Mouse (Mus musculus): ENCODE results near the gene Ankdd1a. TPM values are rescaled to one million over a fixed set of nuclear protein-coding genes. Genes with fewer than 3 reads are reported as not detected.

Gene Ankdd1a
- polyA plus RNA-seq, 1 experiment from 2014 or later = not detected

Other genes with a start within 250 kb of the Ankdd1a start
- 42.6 and 47.1 TPM in 2 replicates for gene Clpx, start 225.9 kb downstream of the Ankdd1a start, polyA plus RNA-seq (2014; fragmentation: Nextera tagmentation; extraction: Ambion mirVana)
- 9.2 and 11.2 TPM in 2 replicates for gene Pdcd7, start 174.1 kb downstream of the Ankdd1a start, polyA plus RNA-seq (2014; fragmentation: Nextera tagmentation; extraction: Ambion mirVana)
- gene Ubap1l, start 159.2 kb downstream of the Ankdd1a start, polyA plus RNA-seq (2014; fragmentation: Nextera tagmentation; extraction: Ambion mirVana) = 0.13 and 0.39 TPM in 2 replicates
- 0.66 and 1.1 TPM in 2 replicates for gene Kbtbd13, start 128.5 kb downstream of the Ankdd1a start, polyA plus RNA-seq (2014; fragmentation: Nextera tagmentation; extraction: Ambion mirVana)
- gene Rasl12, start 121.7 kb downstream of the Ankdd1a start, polyA plus RNA-seq (2014; fragmentation: Nextera tagmentation; extraction: Ambion mirVana) = 2.6 and 2.7 TPM in 2 replicates
- 0.36 and 0.80 TPM in 2 replicates for gene Slc51b, start 97.2 kb downstream of the Ankdd1a start, polyA plus RNA-seq (2014; fragmentation: Nextera tagmentation; extraction: Ambion mirVana)
- gene Mtfmt, start 84.4 kb downstream of the Ankdd1a start, polyA plus RNA-seq (2014; fragmentation: Nextera tagmentation; extraction: Ambion mirVana) = 19.5 and 20.2 TPM in 2 replicates
- 85.9 and 92.8 TPM in 2 replicates for gene Spg21, start 59.2 kb downstream of the Ankdd1a start, polyA plus RNA-seq (2014; fragmentation: Nextera tagmentation; extraction: Ambion mirVana)
- gene Plekho2, start 59.8 kb upstream of the Ankdd1a start, polyA plus RNA-seq (2014; fragmentation: Nextera tagmentation; extraction: Ambion mirVana) = 11.9 and 12.6 TPM in 2 replicates
- gene Pif1, start 67.0 kb upstream of the Ankdd1a start, polyA plus RNA-seq (2014; fragmentation: Nextera tagmentation; extraction: Ambion mirVana) = 8.1 and 9.9 TPM in 2 replicates
- 28.2 and 32.3 TPM in 2 replicates for gene Rbpms2, start 109.5 kb upstream of the Ankdd1a start, polyA plus RNA-seq (2014; fragmentation: Nextera tagmentation; extraction: Ambion mirVana)
- 166 and 184 TPM in 2 replicates for gene Oaz2, start 147.8 kb upstream of the Ankdd1a start, polyA plus RNA-seq (2014; fragmentation: Nextera tagmentation; extraction: Ambion mirVana)

Measured in intestine, embryonic 14.5 days (tissue).